Mouse (Mus musculus): ENCODE measurements at regions not wholly inside any gene's neighbourhood (a gene's known extent, or its start where the extent isn't known, plus 50 kb on each side); places are given as distances from the start of the nearest gene placed in this dataset.

GRCm38 (mm10) chr5:119781375-119781774, 51.1 kb upstream of the Tbx5 start:
- H3K79me2 ChIP-seq (ENCODE audit: control insufficient read depth, insufficient read depth, low read length, poor library complexity) = no peaks in the 10 kb centered on the region
- H3K36me3 ChIP-seq (ENCODE audit: control insufficient read depth in 1 of 2, insufficient read depth in 2 of 2, low read length in 2 of 2) = no peaks in the 10 kb centered on the region
- no peak overlapping the region for H3K9ac ChIP-seq (ENCODE audit: control insufficient read depth, low read depth, low read length, poor library complexity, severe bottlenecking)
- H3K4me1 ChIP-seq (ENCODE audit: control insufficient read depth in 1 of 2, insufficient read depth in 2 of 2, low read length in 2 of 2) = no peaks in the 10 kb centered on the region
- H3K27ac ChIP-seq (ENCODE audit: control insufficient read depth, low read depth, low read length) = no peak overlapping the region
- no peaks in the 10 kb centered on the region for H3K27me3 ChIP-seq (ENCODE audit: control insufficient read depth in 1 of 2, insufficient read depth in 2 of 2, low read length in 2 of 2)
- no peaks in the 10 kb centered on the region for H3K9me3 ChIP-seq (replicated peaks; ENCODE audit: insufficient read depth, low read length)
- DNase-seq (ENCODE audit: low read depth, low spot score) = no peak
- TF ChIP-seq CTCF (IDR thresholded peaks at IDR 0.05 in 2 of 3, conservative IDR thresholded peaks at IDR 0.05 in 1 of 3; ENCODE audit: control insufficient read depth in 1 of 3, insufficient read depth in 1 of 3, low read depth in 2 of 3, low read length in 3 of 3, poor library complexity in 1 of 3, severe bottlenecking in 1 of 3) = no peak
- no peak for TF ChIP-seq POLR2A (IDR thresholded peaks at IDR 0.05; ENCODE audit: control insufficient read depth in 1 of 2, insufficient read depth in 1 of 2, low read depth in 1 of 2, low read length in 2 of 2, poor library complexity in 1 of 2)
- TF ChIP-seq ETS1 (IDR thresholded peaks at IDR 0.05; ENCODE audit: low read depth, low read length) = no peak
- no peak for TF ChIP-seq ZNF384 (IDR thresholded peaks at IDR 0.05; ENCODE audit: low read depth, low read length)
- no peak for TF ChIP-seq TBP (IDR thresholded peaks at IDR 0.05; ENCODE audit: low read depth, low read length)
- no peak for TF ChIP-seq MYC (IDR thresholded peaks at IDR 0.05; ENCODE audit: low read depth, low read length)
- no peak overlapping the region for H3K4me3 ChIP-seq (ENCODE audit: control insufficient read depth in 1 of 2, insufficient read depth in 1 of 2, low read depth in 2 of 2, low read length in 2 of 2)

All from MEL (cell line).